Mouse (Mus musculus) limb, embryonic 10.5 days (tissue): ENCODE results near the gene Celf2. TPM values are rescaled to one million over a fixed set of nuclear protein-coding genes. Genes with fewer than 3 reads are reported as not detected.

Experiments
- DNase-seq: peaks from one replicate; pipeline ENCODE4 v3.0.0-alpha.2; 2017; ENCODE audit warnings: low spot score
- H3K27ac ChIP-seq: fragments of 300-500 bp; sonication (generic); 2 replicates; pipeline ENCODE4 v1.5.1; 2016; ENCODE audit warnings: mild to moderate bottlenecking
- H3K27me3 ChIP-seq: fragments of 300-500 bp; sonication (generic); 2 replicates; pipeline ENCODE4 v1.6.1; 2016; ENCODE audit warnings: low read depth, mild to moderate bottlenecking; ENCODE audit not compliant: poor library complexity, severe bottlenecking
- H3K36me3 ChIP-seq: fragments of 300-500 bp; sonication (generic); 2 replicates; pipeline ENCODE4 v1.6.1; 2016; ENCODE audit warnings: mild to moderate bottlenecking, moderate library complexity
- H3K4me1 ChIP-seq: fragments of 300-500 bp; sonication (generic); 2 replicates; pipeline ENCODE4 v1.6.1; 2016
- H3K4me3 ChIP-seq: fragments of 300-500 bp; sonication (generic); 2 replicates; pipeline ENCODE4 v1.5.1; 2016; ENCODE audit warnings: mild to moderate bottlenecking, moderate library complexity
- H3K9me3 ChIP-seq: fragments of 300-500 bp; sonication (generic); replicated peaks from 2 replicates; pipeline ENCODE4 v1.6.1; 2016; ENCODE audit warnings: mild to moderate bottlenecking
- WGBS: fragments of 180-500 bp; shearing (Covaris S2); methylation state at CpG from one replicate; pipeline ENCODE4 v1.1.7; 2016; 5-methylcytosine and 5-hydroxymethylcytosine counted together
- polyA plus RNA-seq: library from polyadenylated mRNA; unstranded; fragments of >200 nt; fragmentation: Nextera tagmentation; extraction: Ambion mirVana; gene quantifications from 2 replicates; pipeline ENCODE4 v1.2.1, GENCODE M21; 2016

Gene Celf2
- polyA plus RNA-seq, 1 experiment from 2014 or later = 16.2 TPM

DNA sequence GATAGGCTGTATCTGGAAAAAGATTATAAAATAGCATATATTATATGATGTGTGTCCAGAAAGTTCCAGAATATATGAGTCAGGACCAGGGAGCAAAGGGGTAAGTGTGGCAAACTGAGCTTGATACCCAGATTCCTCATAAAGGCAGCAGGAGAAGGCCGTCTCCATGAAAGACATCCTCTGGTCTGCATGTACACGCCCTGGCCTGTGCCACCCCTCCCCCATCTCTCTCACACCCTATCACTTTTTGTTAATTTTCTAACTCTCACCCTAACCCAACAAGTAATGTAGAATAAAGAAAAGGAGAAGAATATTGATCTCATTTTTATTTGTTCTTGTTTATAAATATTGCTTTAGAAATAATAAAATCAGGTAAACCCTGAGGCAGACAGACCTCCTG is 430.0 kb downstream of the Celf2 start:
- WGBS = 91% methylated on average over 2 of the region's 2 CpGs
- Histone ChIP-seq H3K4me1 (peaks cover 11% of the 10 kb centered on the region), H3K27me3 (no peaks in the 10 kb centered on the region), H3K36me3 (0 out of 2 replicates have a peak, but pooled peaks cover 2% of the 10 kb centered on the region), H3K4me3 (no peak overlapping the region), H3K9me3 (peaks cover 5% of the 10 kb centered on the region; the same call in 1 of the 2 replicates), H3K27ac (no peak overlapping the region)
- DNase-seq = no peak

DNA sequence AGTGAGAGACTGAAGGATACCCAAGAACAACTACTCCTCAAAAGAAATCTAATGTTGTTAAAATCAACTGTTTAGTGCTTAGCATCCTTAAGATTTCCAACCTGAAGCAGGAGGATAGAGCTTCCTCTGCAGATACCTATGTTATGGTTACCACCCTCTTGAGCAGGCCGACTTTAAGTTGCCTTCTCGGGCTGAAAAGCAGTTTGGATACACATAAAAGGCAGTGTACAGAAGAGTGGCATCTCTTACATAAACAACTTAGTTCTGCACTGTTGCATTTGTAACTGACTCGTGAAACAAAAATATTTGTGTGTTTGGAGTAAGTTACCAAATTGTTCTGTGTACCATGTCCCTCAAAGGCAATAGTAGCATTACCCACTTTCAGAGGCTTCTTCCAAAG is 435.6 kb downstream of the Celf2 start:
- WGBS = 87% methylated on average over 3 of the region's 3 CpGs
- Histone ChIP-seq H3K4me3 (no peak overlapping the region), H3K9me3 (peaks cover 5% of the 10 kb centered on the region; the same call in 1 of the 2 replicates), H3K4me1 (0 out of 2 replicates have a peak, but pooled peaks cover 6% of the 10 kb centered on the region), H3K27me3 (no peaks in the 10 kb centered on the region), H3K36me3 (0 out of 2 replicates have a peak, but pooled peaks cover 2% of the 10 kb centered on the region), H3K27ac (no peak overlapping the region)
- no peak for DNase-seq

DNA sequence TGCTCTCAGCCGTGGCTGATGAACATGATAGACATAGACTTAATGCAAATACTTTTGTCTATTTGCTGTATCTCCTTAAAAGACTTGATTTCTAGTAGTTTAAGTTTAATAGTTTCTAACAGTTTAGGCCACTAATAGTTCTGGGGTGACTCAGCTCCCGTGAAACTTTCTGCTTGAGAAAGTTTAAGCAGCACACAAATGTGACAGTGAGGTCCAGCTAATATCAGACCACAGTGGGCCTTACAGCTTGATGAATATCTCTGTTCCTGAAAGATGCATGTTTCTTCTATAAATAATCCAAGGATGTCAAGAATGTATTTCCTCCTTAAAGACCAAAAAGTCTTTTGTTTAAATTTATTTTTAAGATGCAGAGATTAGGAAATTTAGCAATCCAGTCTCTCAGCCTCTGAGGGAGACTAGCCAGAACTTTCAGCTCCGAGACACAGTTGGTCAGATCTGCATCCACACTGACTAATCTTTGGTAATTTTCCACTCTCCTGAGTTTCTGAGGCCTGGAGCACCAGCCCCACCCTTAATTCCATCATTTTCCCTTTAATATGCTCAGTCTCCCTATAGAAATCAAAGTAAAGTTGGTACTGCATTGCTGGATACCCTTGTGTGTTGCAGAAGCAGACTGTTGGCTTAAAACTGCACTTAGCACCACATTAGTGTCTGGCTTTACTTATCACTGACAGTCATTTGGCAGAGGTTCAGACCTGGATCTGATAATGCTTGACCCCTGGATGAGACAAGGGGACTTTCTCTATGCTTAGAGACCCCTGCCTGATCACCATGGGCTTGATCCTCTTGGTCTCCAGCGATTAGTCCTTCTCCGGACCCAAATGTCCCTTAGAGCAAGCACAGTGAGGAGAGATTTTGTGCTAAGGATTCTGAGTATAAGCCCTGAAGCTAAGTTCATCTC is 436.8 kb downstream of the Celf2 start:
- DNase-seq = no peak
- Histone ChIP-seq H3K27me3 (no peaks in the 10 kb centered on the region), H3K36me3 (0 out of 2 replicates have a peak, but pooled peaks cover 2% of the 10 kb centered on the region), H3K27ac (no peak overlapping the region), H3K4me1 (0 out of 2 replicates have a peak, but pooled peaks cover 6% of the 10 kb centered on the region), H3K4me3 (no peak overlapping the region), H3K9me3 (peaks cover 5% of the 10 kb centered on the region; the same call in 1 of the 2 replicates)
- 79% methylated on average over 5 of the region's 5 CpGs for WGBS

DNA sequence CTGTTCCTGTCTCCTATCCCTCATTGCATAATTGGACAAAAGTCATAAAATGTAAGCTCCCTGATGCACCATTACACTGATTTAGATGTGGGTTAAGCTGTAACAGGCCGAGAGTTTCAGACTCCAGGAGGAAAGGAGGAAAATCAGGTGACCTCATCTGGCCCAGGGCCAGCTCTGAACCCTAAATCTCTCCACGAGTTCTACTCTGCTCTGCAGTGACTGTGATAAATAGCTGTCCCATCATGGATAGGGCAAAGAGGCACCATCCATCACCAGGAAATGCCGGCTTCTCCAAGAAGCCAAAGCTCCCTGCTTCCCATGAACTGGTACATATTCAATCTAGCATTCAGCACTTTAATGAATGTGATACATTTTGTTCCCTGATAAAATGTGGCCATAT is 439.9 kb downstream of the Celf2 start:
- H3K27me3 ChIP-seq = no peaks in the 10 kb centered on the region
- no peak overlapping the region for H3K27ac ChIP-seq
- 5% methylated on average over 3 of the region's 3 CpGs for WGBS

GRCm38 (mm10) chr2:7068281-7068680 is 441.1 kb downstream of the Celf2 start:
- Histone ChIP-seq H3K27me3 (no peaks in the 10 kb centered on the region), H3K4me3 (no peak overlapping the region), H3K9me3 (no peaks in the 10 kb centered on the region), H3K36me3 (no peaks in the 10 kb centered on the region), H3K27ac (no peak overlapping the region), H3K4me1 (peaks cover 13% of the 10 kb centered on the region; the same call in 1 of the 2 replicates)
- 86% methylated on average over 6 of the region's 6 CpGs for WGBS
- no peak for DNase-seq

More for the DNA sequence above, 439.9 kb downstream of the Celf2 start:
- no peak overlapping the region for H3K4me3 ChIP-seq
- DNase-seq = no peak
- 0 out of 2 replicates have a peak, but pooled peaks cover 6% of the 10 kb centered on the region for H3K4me1 ChIP-seq
- H3K9me3 ChIP-seq = no peaks in the 10 kb centered on the region
- no peaks in the 10 kb centered on the region for H3K36me3 ChIP-seq

DNA sequence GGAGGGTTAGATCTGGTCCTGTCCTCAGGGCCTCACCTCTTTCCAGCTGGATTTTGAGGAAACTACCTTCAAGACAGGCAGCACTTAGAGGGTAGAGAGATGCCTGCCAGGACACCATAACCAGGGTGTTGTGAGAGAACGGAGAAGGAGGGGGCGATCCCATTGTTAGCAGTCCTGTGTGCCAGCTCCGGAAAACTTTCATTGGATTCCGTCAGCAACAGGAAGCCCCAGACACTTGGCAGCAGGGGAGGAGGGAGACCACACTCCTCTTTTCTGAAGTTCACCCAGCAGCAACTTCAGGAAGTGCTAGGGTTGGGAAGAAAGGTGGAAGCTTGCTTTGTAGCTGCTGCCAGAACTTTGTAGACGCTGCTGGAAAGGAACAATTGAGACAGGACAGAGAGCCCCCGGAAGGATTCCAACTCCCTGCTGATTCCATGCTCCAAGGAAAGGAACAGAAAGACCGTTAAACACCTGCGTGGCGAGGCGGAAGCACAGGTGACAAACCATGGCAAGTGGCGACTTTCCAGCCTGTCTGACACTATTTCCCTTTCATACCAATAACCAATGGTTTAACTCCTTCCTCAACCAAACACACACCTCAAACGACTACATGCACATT is 445.7 kb downstream of the Celf2 start:
- no peak overlapping the region for H3K4me3 ChIP-seq
- DNase-seq = no peak
- no peaks in the 10 kb centered on the region for H3K36me3 ChIP-seq
- peaks cover 8% of the 10 kb centered on the region; the same call in 1 of the 2 replicates for H3K4me1 ChIP-seq
- 41% methylated on average over 12 of the region's 12 CpGs for WGBS
- H3K27ac ChIP-seq = no peak overlapping the region
- H3K9me3 ChIP-seq = no peaks in the 10 kb centered on the region
- no peaks in the 10 kb centered on the region for H3K27me3 ChIP-seq

- H3K27me3 ChIP-seq = no peaks in the 10 kb centered on the region
- no peaks in the 10 kb centered on the region for H3K36me3 ChIP-seq
- 89% methylated on average over 7 of the region's 7 CpGs for WGBS
- no peaks in the 10 kb centered on the region for H3K9me3 ChIP-seq
- H3K4me1 ChIP-seq = peaks cover 8% of the 10 kb centered on the region; the same call in 1 of the 2 replicates
- H3K27ac ChIP-seq = no peak overlapping the region
- H3K4me3 ChIP-seq = no peak overlapping the region
- no peak for DNase-seq
These were observed 448.8 kb downstream of the Celf2 start for GRCm38 (mm10) chr2:7060490-7061105.

DNA sequence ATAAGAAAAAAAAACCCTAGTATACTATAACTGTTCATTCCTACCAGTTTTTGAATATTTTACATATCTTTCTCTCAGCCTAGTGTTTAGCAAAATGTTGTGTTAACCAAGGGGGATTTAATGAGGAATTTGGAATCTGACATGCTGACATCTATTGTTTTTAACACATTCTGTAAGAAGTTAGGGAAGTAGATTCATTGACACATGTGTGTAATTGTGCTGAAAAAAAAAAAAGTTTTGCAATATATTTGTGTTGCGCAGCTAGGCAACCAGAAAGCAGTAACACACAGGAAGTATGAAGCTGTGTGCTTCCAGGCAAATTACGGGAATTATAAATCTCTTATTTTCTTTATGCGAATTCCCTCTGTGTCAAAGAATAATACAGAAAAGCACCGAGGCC is 453.0 kb downstream of the Celf2 start:
- no peak for DNase-seq
- 94% methylated on average over 4 of the region's 4 CpGs for WGBS
- no peaks in the 10 kb centered on the region for H3K27me3 ChIP-seq
- no peaks in the 10 kb centered on the region for H3K36me3 ChIP-seq
- H3K27ac ChIP-seq = no peak overlapping the region
- no peaks in the 10 kb centered on the region for H3K9me3 ChIP-seq
- H3K4me3 ChIP-seq = no peak overlapping the region
- no peaks in the 10 kb centered on the region; the same call in 1 of the 2 replicates for H3K4me1 ChIP-seq

DNA sequence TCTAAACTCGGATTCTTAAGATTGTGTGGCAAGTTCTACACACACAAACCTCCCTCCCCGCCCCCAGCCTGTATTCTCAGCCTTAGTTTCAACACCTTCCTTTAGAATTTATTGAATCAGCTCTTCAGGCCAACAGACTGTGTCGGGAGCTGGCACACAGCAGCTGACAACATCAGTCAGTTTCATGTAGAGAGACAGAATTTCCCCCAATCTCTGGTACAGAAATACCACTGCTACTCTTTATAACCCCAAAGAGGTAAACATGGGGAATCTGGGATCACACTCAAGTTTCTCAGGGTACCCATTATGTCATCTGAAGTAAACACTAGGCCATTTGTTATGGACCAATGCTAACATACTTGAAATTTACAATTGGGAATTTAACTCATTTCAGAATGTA is 453.4 kb downstream of the Celf2 start:
- Histone ChIP-seq H3K27me3 (no peaks in the 10 kb centered on the region), H3K36me3 (no peaks in the 10 kb centered on the region), H3K27ac (no peak overlapping the region), H3K4me1 (no peaks in the 10 kb centered on the region; the same call in 1 of the 2 replicates), H3K9me3 (no peaks in the 10 kb centered on the region), H3K4me3 (no peak overlapping the region)
- no peak for DNase-seq
- WGBS = 79% methylated on average over 3 of the region's 3 CpGs

DNA sequence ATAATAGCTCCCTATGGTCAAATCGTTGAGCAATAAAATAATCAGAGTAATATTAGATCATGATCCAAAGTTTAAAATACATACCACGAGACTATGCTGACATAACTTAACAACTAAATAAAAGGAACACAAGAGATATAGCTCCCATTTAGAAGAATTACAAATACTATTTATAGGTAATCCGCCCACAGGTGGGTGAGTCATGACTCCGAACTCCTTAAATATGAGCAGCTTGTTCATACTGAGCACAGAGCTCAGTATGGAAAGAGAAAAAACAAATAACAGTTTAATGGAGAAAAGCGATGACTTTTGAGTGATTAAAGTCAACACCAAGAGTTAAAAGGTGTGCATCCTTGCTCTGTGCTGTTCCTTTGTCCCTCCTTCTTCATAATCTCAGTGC is 458.3 kb downstream of the Celf2 start:
- Histone ChIP-seq H3K27ac (no peak overlapping the region), H3K4me3 (no peak overlapping the region), H3K9me3 (no peaks in the 10 kb centered on the region; the same call in 1 of the 2 replicates), H3K27me3 (no peaks in the 10 kb centered on the region), H3K36me3 (no peaks in the 10 kb centered on the region), H3K4me1 (no peaks in the 10 kb centered on the region; the same call in 1 of the 2 replicates)
- WGBS = 92% methylated on average over 5 of the region's 5 CpGs
- DNase-seq = no peak

- H3K27ac ChIP-seq = no peak overlapping the region
These were observed 463.2 kb downstream of the Celf2 start for GRCm38 (mm10) chr2:7046155-7046554.

DNA sequence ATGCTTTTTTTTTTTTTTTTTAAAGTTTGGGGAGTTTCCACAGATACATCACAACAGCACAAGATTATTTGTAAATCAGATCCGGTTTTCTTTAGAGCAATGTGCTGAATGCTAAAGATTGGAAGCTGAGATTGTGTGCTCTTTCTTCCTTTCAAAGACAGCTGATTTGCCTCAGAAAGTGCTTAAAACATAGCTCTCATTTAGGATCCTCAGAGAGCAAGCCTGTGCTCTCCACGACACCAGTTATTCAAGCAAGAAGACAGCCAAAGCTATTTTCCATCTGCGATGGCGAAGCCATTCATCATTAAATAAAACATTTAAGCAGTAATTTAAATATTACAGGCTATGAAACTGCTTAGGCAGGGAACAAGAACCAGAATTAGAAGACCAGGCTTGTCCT is 463.8 kb downstream of the Celf2 start:
- H3K4me1 ChIP-seq = no peaks in the 10 kb centered on the region
- DNase-seq = no peak
- H3K27ac ChIP-seq = no peak overlapping the region
- H3K36me3 ChIP-seq = no peaks in the 10 kb centered on the region
- no peak overlapping the region for H3K4me3 ChIP-seq
- no peaks in the 10 kb centered on the region; the same call in 1 of the 2 replicates for H3K9me3 ChIP-seq
- 89% methylated on average over 4 of the region's 4 CpGs for WGBS
- no peaks in the 10 kb centered on the region for H3K27me3 ChIP-seq

More at GRCm38 (mm10) chr2:7046155-7046554, 463.2 kb downstream of the Celf2 start:
- H3K4me1 ChIP-seq = no peaks in the 10 kb centered on the region
- WGBS = 10% methylated on average over 1 of the region's 1 CpGs
- H3K27me3 ChIP-seq = no peaks in the 10 kb centered on the region
- no peaks in the 10 kb centered on the region for H3K36me3 ChIP-seq
- no peak for DNase-seq
- no peak overlapping the region for H3K4me3 ChIP-seq
- H3K9me3 ChIP-seq = no peaks in the 10 kb centered on the region; the same call in 1 of the 2 replicates
